Mouse (Mus musculus) heart, embryonic 16.5 days (tissue): Measurements from ENCODE around the gene Pacsin2. TPM values are rescaled to one million over a fixed set of nuclear protein-coding genes. Genes with fewer than 3 reads are reported as not detected.
"Not testable (repeated sequence)": the region's sequence is repeated elsewhere in the genome, so short reads cannot be mapped to it uniquely, and the experiment has no call there.

Experiments
- ATAC-seq: fragments of 200-750 bp; cut with Nextera tagmentation; replicated peaks from 2 replicates; pipeline ENCODE4 v1.8.0; 2017; ENCODE audit warnings: moderate number of reproducible peaks; ENCODE audit not compliant: insufficient read depth, low FRiP score; ENCODE audit errors: extremely low read depth
- H3K27ac ChIP-seq: fragments of 300-500 bp; sonication (generic); 2 replicates; pipeline ENCODE4 v1.5.1; 2014; ENCODE audit warnings: mild to moderate bottlenecking, low read length, control low read depth, moderate library complexity
- H3K27me3 ChIP-seq: fragments of 300-500 bp; sonication (generic); 2 replicates; pipeline ENCODE4 v1.6.1; 2014; ENCODE audit warnings: low read length, mixed read lengths; ENCODE audit not compliant: control insufficient read depth, insufficient read depth
- H3K36me3 ChIP-seq: fragments of 300-500 bp; sonication (generic); 2 replicates; pipeline ENCODE4 v1.6.1; 2014; ENCODE audit not compliant: control insufficient read depth, insufficient read depth
- H3K4me1 ChIP-seq: fragments of 300-500 bp; sonication (generic); 2 replicates; pipeline ENCODE4 v1.6.1; 2014; ENCODE audit warnings: low read length, mixed read lengths; ENCODE audit not compliant: control insufficient read depth, insufficient read depth
- H3K4me2 ChIP-seq: fragments of 300-500 bp; sonication (generic); 2 replicates; pipeline ENCODE4 v1.6.1; 2014; ENCODE audit warnings: low read depth, mild to moderate bottlenecking, control low read depth, low read length
- H3K4me3 ChIP-seq: fragments of 300-500 bp; sonication (generic); 2 replicates; pipeline ENCODE4 v1.5.1; 2014; ENCODE audit warnings: mild to moderate bottlenecking, control low read depth, low read length
- H3K9ac ChIP-seq: fragments of 300-500 bp; sonication (generic); 2 replicates; pipeline ENCODE4 v1.6.1; 2014; ENCODE audit warnings: low read length, control low read depth
- H3K9me3 ChIP-seq: fragments of 300-500 bp; sonication (generic); replicated peaks from 2 replicates; pipeline ENCODE4 v1.6.1; 2016; ENCODE audit warnings: low read length; ENCODE audit not compliant: control insufficient read depth
- WGBS: fragments of 180-500 bp; shearing (Covaris S2); extraction: QIAGEN DNeasy Blood & Tissue Kit; methylation state at CpG from one replicate; pipeline ENCODE4 v1.1.7; 2014; 5-methylcytosine and 5-hydroxymethylcytosine counted together
- polyA plus RNA-seq: library from polyadenylated mRNA; unstranded; fragments of >200 nt; fragmentation: Nextera tagmentation; extraction: Ambion mirVana; gene quantifications from 2 replicates; pipeline ENCODE4 v1.2.1, GENCODE M21; 2015

The Pacsin2 gene
- polyA plus RNA-seq, 1 experiment from 2014 or later, result 73.3 TPM

DNA sequence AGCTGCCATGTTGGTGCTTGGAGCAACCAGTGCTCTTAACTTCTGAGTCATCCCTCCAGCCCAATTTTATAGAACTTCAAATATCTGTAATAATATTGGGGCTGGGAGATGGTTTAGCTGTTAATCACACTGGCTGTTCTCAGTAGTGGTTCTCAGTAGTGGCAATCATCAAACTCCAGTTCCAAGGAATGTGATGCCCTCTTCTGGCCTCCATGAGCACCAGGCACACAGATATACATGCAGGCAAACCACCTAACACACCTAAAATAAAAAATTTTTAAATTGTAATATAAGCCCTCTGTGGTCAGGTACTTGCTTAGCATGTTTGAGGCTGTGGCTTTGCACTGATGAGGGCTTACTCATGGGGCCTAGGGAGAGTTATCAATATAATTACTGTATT lies 98.7 kb downstream of the Pacsin2 start:
- no peak overlapping the region for H3K4me2 ChIP-seq
- no peaks in the 10 kb centered on the region for H3K27me3 ChIP-seq

GRCm38 (mm10) chr15:83364194-83364593 lies 100.2 kb downstream of the Pacsin2 start:
- Histone ChIP-seq H3K9me3 (no peaks in the 10 kb centered on the region), H3K36me3 (no peaks in the 10 kb centered on the region), H3K4me3 (no peak overlapping the region), H3K4me1 (peaks cover 5% of the 10 kb centered on the region), H3K27me3 (no peaks in the 10 kb centered on the region), H3K27ac (no peak overlapping the region), H3K4me2 (no peak overlapping the region), H3K9ac (no peak overlapping the region)
- 39% methylated on average over 3 of the region's 3 CpGs for WGBS
- ATAC-seq, result no peak

More for the DNA sequence above, 98.7 kb downstream of the Pacsin2 start:
- Histone ChIP-seq H3K4me1 (peaks cover 5% of the 10 kb centered on the region), H3K27ac (no peak overlapping the region), H3K4me3 (no peak overlapping the region), H3K9ac (no peak overlapping the region), H3K36me3 (no peaks in the 10 kb centered on the region), H3K9me3 (no peaks in the 10 kb centered on the region)
- no peak for ATAC-seq

- H3K4me2 ChIP-seq, H3K27ac ChIP-seq, H3K27me3 ChIP-seq, H3K36me3 ChIP-seq, ATAC-seq, H3K4me3 ChIP-seq, H3K9me3 ChIP-seq, H3K9ac ChIP-seq, H3K4me1 ChIP-seq: not testable (repeated sequence)
- WGBS, result 83% methylated on average over 1 of the region's 1 CpGs
These were observed 101.6 kb downstream of the Pacsin2 start for GRCm38 (mm10) chr15:83362813-83363212.

DNA sequence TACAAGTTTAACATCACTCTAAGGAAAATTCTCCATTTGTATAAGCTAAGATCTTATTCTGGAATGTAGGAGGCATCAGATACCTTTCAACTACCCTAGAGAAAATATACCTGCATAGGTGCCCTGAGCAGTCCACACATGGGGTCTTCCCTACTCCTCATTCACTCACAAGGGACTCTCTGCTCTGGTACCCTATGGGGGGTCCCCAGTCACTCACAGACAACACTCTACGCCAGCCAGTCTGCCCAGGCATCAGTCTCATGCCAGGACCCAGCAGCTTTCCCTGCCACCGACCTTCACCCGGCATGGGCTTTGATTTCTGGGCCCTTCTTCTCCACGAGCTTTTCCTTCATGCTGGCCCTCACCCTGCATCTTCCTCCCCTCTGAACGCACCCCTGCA lies 103.5 kb downstream of the Pacsin2 start:
- not testable (repeated sequence) for H3K27ac ChIP-seq, H3K36me3 ChIP-seq, H3K4me2 ChIP-seq, H3K27me3 ChIP-seq, ATAC-seq, H3K4me1 ChIP-seq, H3K9ac ChIP-seq, H3K4me3 ChIP-seq, H3K9me3 ChIP-seq
- 70% methylated on average over 5 of the region's 5 CpGs for WGBS

GRCm38 (mm10) chr15:83360140-83360539 lies 104.3 kb downstream of the Pacsin2 start:
- WGBS, result 70% methylated on average over 3 of the region's 3 CpGs
- H3K36me3 ChIP-seq, result no peaks in the 10 kb centered on the region
- H3K4me2 ChIP-seq, result no peak overlapping the region
- no peak overlapping the region for H3K4me3 ChIP-seq
- no peak overlapping the region for H3K9ac ChIP-seq
- no peak overlapping the region for H3K27ac ChIP-seq
- no peaks in the 10 kb centered on the region for H3K27me3 ChIP-seq
- no peak for ATAC-seq
- no peaks in the 10 kb centered on the region for H3K4me1 ChIP-seq
- no peaks in the 10 kb centered on the region for H3K9me3 ChIP-seq

DNA sequence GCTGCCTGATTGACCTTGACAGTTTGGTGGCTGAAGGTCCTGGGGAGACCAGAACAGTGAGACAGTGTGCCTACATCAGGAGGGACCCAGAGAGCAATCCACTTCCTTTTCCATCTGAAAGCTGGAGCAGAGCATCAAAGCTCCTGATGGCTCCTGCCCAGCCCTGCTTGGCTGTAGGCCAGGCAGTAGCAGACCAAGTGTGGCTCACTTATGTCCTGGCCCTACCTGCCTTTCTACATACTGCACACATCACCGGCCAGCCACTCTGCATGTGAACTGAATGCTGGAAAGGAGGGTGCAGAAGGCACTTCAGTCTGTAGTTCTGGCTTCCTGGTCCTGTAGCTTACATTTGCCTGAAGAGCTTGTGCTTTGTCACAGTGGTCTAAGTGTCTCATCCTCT lies 105.9 kb downstream of the Pacsin2 start:
- Histone ChIP-seq H3K27me3 (no peaks in the 10 kb centered on the region), H3K27ac (no peak overlapping the region), H3K9me3 (no peaks in the 10 kb centered on the region), H3K36me3 (no peaks in the 10 kb centered on the region), H3K9ac (no peak overlapping the region), H3K4me1 (no peaks in the 10 kb centered on the region), H3K4me3 (no peak overlapping the region), H3K4me2 (no peak overlapping the region)
- 46% methylated on average over 1 of the region's 1 CpGs for WGBS
- ATAC-seq, result no peak

DNA sequence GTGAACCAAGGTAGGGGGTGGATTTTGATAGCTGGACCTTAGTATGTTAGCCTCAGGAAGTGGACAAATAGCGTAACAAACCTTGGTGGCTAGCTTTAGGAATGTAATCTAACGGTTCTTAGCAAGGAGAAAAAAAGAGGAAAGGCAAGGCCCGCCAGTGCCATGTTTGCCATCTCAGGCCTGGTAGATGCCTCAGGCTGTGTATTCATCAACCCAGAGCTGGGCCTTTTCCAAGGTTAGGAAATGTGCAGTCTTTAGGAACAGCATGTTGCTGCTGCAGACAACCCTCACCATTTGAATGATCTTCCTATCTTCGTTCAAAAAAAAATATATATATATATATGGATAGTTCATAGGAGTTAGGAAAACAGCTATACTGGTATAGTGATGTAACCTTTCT lies 112.9 kb downstream of the Pacsin2 start:
- 87% methylated on average over 4 of the region's 4 CpGs for WGBS

GRCm38 (mm10) chr15:83350859-83351258 lies 113.5 kb downstream of the Pacsin2 start:
- Histone ChIP-seq H3K9me3 (no peaks in the 10 kb centered on the region), H3K9ac (no peak overlapping the region; the same call in 1 of the 2 replicates), H3K4me3 (no peak overlapping the region), H3K36me3 (no peaks in the 10 kb centered on the region; the same call in 1 of the 2 replicates), H3K27me3 (no peaks in the 10 kb centered on the region), H3K27ac (no peak overlapping the region), H3K4me1 (peaks cover 10% of the 10 kb centered on the region), H3K4me2 (peak overlapping the region; percentile 80; the same call in 1 of the 2 replicates)
- 68% methylated on average over 2 of the region's 2 CpGs for WGBS
- ATAC-seq, result no peak

More for the DNA sequence above, 112.9 kb downstream of the Pacsin2 start:
- Histone ChIP-seq H3K36me3 (no peaks in the 10 kb centered on the region; the same call in 1 of the 2 replicates), H3K4me3 (no peak overlapping the region), H3K4me2 (no peak overlapping the region), H3K9me3 (no peaks in the 10 kb centered on the region), H3K27ac (no peak overlapping the region), H3K27me3 (no peaks in the 10 kb centered on the region), H3K4me1 (peaks cover 10% of the 10 kb centered on the region), H3K9ac (no peak overlapping the region)
- no peak for ATAC-seq

DNA sequence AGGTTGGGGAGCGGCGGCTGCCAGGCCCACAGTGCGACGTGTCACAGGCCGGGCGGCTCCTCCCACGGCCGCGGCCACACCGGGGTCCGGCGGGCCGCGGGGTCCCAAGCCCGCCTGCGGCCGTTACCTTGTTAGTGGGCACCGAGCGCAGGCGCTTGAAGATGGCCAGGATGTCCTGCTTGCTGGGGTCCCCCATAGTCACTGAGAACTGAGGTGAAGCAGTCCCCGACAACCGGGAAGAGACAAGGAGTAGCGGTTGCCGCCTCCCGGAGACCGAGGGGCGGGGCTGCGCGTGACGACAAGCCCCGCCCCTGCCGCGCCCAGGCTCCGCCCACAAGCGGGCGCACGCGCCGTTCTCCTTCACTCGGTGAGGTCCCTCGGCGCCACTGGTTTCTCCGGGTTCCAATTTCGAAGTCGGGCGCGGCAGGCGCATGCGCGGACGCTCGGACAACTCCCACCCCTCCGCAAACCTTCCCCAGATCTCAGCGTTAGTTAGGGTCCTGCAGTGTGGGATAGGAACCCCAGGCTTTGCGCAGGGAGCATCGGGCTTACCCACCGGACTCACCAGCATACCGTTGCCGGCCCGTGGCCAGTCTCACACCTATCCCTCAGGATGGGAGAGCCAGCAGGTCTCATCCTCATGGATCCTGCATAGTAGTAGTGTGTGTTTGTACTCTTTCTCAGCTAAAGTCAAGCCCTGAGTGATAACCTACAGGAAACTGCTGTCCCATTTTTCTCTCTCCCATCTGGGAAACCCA lies 114.3 kb downstream of the Pacsin2 start, which contains the start of gene Arfgap3:
Gene Arfgap3, minus strand, starts transcription at position 294 of the 758 bp plus-strand sequence.
- H3K4me3 ChIP-seq, result peak within 1 kb of the TSS; percentile 72
- ATAC-seq, result peak; percentile 94
- H3K9me3 ChIP-seq, result no peaks in the 10 kb centered on the region
- H3K36me3 ChIP-seq, result no peaks in the 10 kb centered on the region; the same call in 1 of the 2 replicates
- peak within 1 kb of the TSS; percentile 93 for H3K9ac ChIP-seq
- no peaks in the 10 kb centered on the region for H3K27me3 ChIP-seq
- peaks cover 15% of the 10 kb centered on the region for H3K4me1 ChIP-seq
- H3K4me2 ChIP-seq, result peak within 1 kb of the TSS; percentile 80
- H3K27ac ChIP-seq, result peak within 1 kb of the TSS; percentile 48
- under 1% methylated on average over 60 of the region's 60 CpGs for WGBS
